Mouse (Mus musculus) hindbrain, embryonic 15.5 days (tissue): ENCODE results near the gene Kctd15. TPM values are rescaled to one million over a fixed set of nuclear protein-coding genes. Genes with fewer than 3 reads are reported as not detected.

Experiments
- ATAC-seq: fragments of 200-750 bp; cut with Nextera tagmentation; 2 replicates; pipeline ENCODE4 v1.8.0; 2017; ENCODE audit warnings: low read depth, moderate number of reproducible peaks, moderate TSS enrichment; ENCODE audit not compliant: low FRiP score
- H3K27ac ChIP-seq: fragments of 300-500 bp; sonication (generic); replicated peaks from 2 replicates; pipeline ENCODE4 v1.5.1; 2015; ENCODE audit warnings: mild to moderate bottlenecking, inconsistent platforms
- H3K27me3 ChIP-seq: fragments of 300-500 bp; sonication (generic); 2 replicates; pipeline ENCODE4 v1.6.1; 2015; ENCODE audit warnings: control low read depth, inconsistent platforms
- H3K36me3 ChIP-seq: fragments of 300-500 bp; sonication (generic); 2 replicates; pipeline ENCODE4 v1.6.1; 2015; ENCODE audit warnings: control low read depth, inconsistent platforms
- H3K4me1 ChIP-seq: fragments of 300-500 bp; sonication (generic); replicated peaks from 2 replicates; pipeline ENCODE4 v1.6.1; 2015; ENCODE audit warnings: control low read depth, inconsistent platforms
- H3K4me2 ChIP-seq: fragments of 300-500 bp; sonication (generic); 2 replicates; pipeline ENCODE4 v1.6.1; 2015; ENCODE audit warnings: moderate library complexity, mild to moderate bottlenecking, inconsistent platforms
- H3K4me3 ChIP-seq: fragments of 300-500 bp; sonication (generic); 2 replicates; pipeline ENCODE4 v1.5.1; 2015; ENCODE audit warnings: mild to moderate bottlenecking, inconsistent platforms
- H3K9ac ChIP-seq: fragments of 300-500 bp; sonication (generic); 2 replicates; pipeline ENCODE4 v1.6.1; 2015; ENCODE audit warnings: inconsistent platforms
- H3K9me3 ChIP-seq: fragments of 300-500 bp; sonication (generic); 2 replicates; pipeline ENCODE4 v1.6.1; 2016; ENCODE audit warnings: control low read depth, inconsistent platforms
- WGBS: fragments of 180-500 bp; shearing (Covaris S2); methylation state at CpG from one replicate; pipeline ENCODE4 v1.1.7; 2015; 5-methylcytosine and 5-hydroxymethylcytosine counted together
- polyA plus RNA-seq: library from polyadenylated mRNA; unstranded; fragments of >200 nt; fragmentation: Nextera tagmentation; extraction: Ambion mirVana; gene quantifications from 2 replicates; pipeline ENCODE4 v1.2.1, GENCODE M21; 2015

Gene Kctd15
- polyA plus RNA-seq, 1 experiment from 2014 or later: 24.1 TPM

DNA sequence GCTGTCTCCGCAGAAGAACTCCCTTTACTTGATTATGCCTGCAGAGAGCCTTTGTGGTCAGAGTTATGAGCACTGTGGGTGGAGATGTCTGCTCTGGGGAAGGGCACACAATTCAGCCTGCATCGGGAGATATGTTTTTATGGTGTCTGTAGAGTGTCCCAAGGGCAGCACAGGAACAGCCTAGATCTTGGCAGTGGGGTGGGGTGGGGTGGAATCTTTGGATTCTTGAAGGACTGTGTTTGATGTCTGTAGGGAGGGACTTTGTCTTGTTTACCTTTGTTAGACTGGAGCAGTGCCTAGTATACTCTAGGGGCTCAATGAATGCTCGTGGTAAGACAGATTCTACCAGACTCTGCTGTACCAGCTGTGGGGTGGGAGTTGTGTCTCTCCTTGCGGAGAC lies 28.6 kb upstream of the Kctd15 start:
- H3K9me3 ChIP-seq: no peaks in the 10 kb centered on the region
- no peak for ATAC-seq
- no peaks in the 10 kb centered on the region for H3K36me3 ChIP-seq
- H3K4me3 ChIP-seq: no peak overlapping the region
- H3K27ac ChIP-seq: no peak overlapping the region
- H3K4me2 ChIP-seq: no peak overlapping the region
- peaks cover 27% of the 10 kb centered on the region for H3K4me1 ChIP-seq
- 67% methylated on average over 4 of the region's 4 CpGs for WGBS
- no peaks in the 10 kb centered on the region for H3K27me3 ChIP-seq
- no peak overlapping the region for H3K9ac ChIP-seq

GRCm38 (mm10) chr7:34680771-34681421 lies 24.4 kb upstream of the Kctd15 start:
- H3K27me3 ChIP-seq: peaks cover 2% of the 10 kb centered on the region; the same call in 1 of the 2 replicates
- H3K27ac ChIP-seq: peak overlapping the region; percentile 54
- peaks cover 18% of the 10 kb centered on the region for H3K4me1 ChIP-seq
- no peak overlapping the region for H3K4me3 ChIP-seq
- ATAC-seq: peak; percentile 73
- H3K4me2 ChIP-seq: peak overlapping the region; percentile 23
- no peaks in the 10 kb centered on the region for H3K9me3 ChIP-seq
- no peak overlapping the region for H3K9ac ChIP-seq
- 31% methylated on average over 15 of the region's 15 CpGs for WGBS
- H3K36me3 ChIP-seq: no peaks in the 10 kb centered on the region

- H3K4me1 ChIP-seq: peaks cover 25% of the 10 kb centered on the region
- H3K4me3 ChIP-seq: no peak overlapping the region
- WGBS: 62% methylated on average over 2 of the region's 2 CpGs
- H3K9ac ChIP-seq: no peak overlapping the region
- peaks cover 11% of the 10 kb centered on the region for H3K27me3 ChIP-seq
- no peak for ATAC-seq
- no peaks in the 10 kb centered on the region for H3K36me3 ChIP-seq
- H3K9me3 ChIP-seq: no peaks in the 10 kb centered on the region
- no peak overlapping the region for H3K27ac ChIP-seq
- no peak overlapping the region for H3K4me2 ChIP-seq
Observed at GRCm38 (mm10) chr7:34679886-34680285, 23.4 kb upstream of the Kctd15 start.

- peak overlapping the region; percentile 40 for H3K4me3 ChIP-seq
- H3K9me3 ChIP-seq: no peaks in the 10 kb centered on the region
- no peak overlapping the region for H3K27ac ChIP-seq
- no peaks in the 10 kb centered on the region for H3K36me3 ChIP-seq
- H3K27me3 ChIP-seq: peaks cover 28% of the 10 kb centered on the region
- peak; percentile 24; the same call in 1 of the 2 replicates for ATAC-seq
- H3K9ac ChIP-seq: peak overlapping the region; percentile 45
- peak overlapping the region; percentile 82 for H3K4me2 ChIP-seq
- peaks cover 20% of the 10 kb centered on the region for H3K4me1 ChIP-seq
- 5% methylated on average over 33 of the region's 33 CpGs for WGBS
Observed at GRCm38 (mm10) chr7:34675831-34676514, 19.4 kb upstream of the Kctd15 start.

GRCm38 (mm10) chr7:34675120-34675790 lies 18.7 kb upstream of the Kctd15 start:
- no peak overlapping the region for H3K9ac ChIP-seq
- peaks cover 28% of the 10 kb centered on the region for H3K27me3 ChIP-seq
- no peaks in the 10 kb centered on the region for H3K9me3 ChIP-seq
- peak overlapping the region; percentile 40 for H3K4me3 ChIP-seq
- no peaks in the 10 kb centered on the region for H3K36me3 ChIP-seq
- ATAC-seq: no peak
- H3K27ac ChIP-seq: no peak overlapping the region
- peaks cover 13% of the 10 kb centered on the region for H3K4me1 ChIP-seq
- H3K4me2 ChIP-seq: peak overlapping the region; percentile 82
- 17% methylated on average over 42 of the region's 42 CpGs for WGBS

DNA sequence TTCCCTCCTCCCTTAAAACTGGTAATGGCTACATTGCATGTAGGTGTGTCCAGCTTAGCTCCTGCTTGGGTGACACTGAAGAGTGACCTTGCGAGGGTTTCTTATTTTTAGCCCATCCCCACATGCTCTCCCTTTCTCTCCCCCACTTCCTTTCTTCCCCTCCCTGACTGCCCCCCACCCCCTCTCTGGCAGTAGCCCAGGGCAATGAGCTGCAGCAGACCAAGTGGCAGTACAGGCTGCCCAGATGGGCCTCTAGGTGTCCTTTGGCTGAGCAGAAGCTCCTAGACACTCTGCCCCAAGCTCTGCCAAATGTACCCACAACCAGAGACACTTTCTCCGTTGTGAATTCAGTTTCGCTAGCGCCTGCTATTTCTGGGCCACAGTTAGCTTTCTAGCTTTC lies 16.4 kb upstream of the Kctd15 start:
- no peak for ATAC-seq
- Histone ChIP-seq H3K9me3 (no peaks in the 10 kb centered on the region), H3K9ac (no peak overlapping the region), H3K27me3 (peaks cover 28% of the 10 kb centered on the region), H3K27ac (no peak overlapping the region), H3K4me1 (peaks cover 11% of the 10 kb centered on the region), H3K36me3 (no peaks in the 10 kb centered on the region), H3K4me2 (no peak overlapping the region), H3K4me3 (no peak overlapping the region)
- WGBS: 78% methylated on average over 4 of the region's 4 CpGs

DNA sequence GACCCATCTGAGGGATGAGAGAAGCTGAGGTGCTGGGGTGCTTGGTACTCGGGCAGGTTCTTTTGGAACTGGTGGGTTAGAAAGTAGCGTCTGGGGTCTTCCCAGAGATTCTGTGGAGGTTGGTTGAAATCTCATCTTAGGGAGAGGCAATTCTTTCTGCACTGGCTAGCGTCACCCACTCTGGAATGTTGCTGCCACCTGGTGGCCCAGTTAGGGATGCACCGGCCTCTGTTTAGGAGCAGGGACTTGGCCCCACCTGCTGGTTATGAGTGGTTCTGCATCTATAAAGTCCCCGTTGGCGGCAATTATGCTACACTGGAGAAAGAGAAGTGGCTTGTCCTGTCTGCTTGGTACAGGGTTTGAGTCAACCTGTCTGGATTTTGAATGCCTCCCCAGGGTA lies 15.4 kb upstream of the Kctd15 start:
- Histone ChIP-seq H3K4me2 (no peak overlapping the region), H3K4me3 (no peak overlapping the region), H3K36me3 (no peaks in the 10 kb centered on the region), H3K27ac (no peak overlapping the region), H3K9me3 (no peaks in the 10 kb centered on the region), H3K27me3 (peaks cover 28% of the 10 kb centered on the region), H3K4me1 (peaks cover 11% of the 10 kb centered on the region), H3K9ac (no peak overlapping the region)
- 3% methylated on average over 6 of the region's 6 CpGs for WGBS
- peak; percentile 64 for ATAC-seq

DNA sequence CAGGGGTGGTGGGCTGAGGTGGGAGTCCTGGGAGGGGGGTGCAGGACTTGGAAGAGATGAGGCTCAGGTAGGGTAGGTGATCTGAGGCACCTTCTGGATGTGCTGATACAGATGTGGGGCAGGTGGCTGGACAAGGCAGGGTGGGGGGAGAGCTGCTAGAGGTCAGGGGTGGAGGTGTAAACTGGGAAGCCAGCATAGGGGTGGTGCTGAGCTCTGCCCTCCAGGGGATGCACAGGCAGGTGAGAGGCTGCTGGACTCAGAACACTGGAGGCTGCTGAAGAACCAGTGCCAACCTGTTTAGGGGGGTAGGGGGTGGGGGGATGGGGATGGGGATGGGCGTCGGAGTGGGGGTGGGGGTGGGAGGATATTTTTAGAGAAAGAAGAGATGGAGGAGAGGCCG lies 14.2 kb upstream of the Kctd15 start:
- no peak for ATAC-seq
- Histone ChIP-seq H3K27ac (no peak overlapping the region), H3K4me1 (peaks cover 8% of the 10 kb centered on the region), H3K9me3 (no peaks in the 10 kb centered on the region), H3K9ac (no peak overlapping the region), H3K36me3 (no peaks in the 10 kb centered on the region), H3K27me3 (peaks cover 25% of the 10 kb centered on the region), H3K4me2 (no peak overlapping the region), H3K4me3 (no peak overlapping the region)
- 85% methylated on average over 3 of the region's 3 CpGs for WGBS

DNA sequence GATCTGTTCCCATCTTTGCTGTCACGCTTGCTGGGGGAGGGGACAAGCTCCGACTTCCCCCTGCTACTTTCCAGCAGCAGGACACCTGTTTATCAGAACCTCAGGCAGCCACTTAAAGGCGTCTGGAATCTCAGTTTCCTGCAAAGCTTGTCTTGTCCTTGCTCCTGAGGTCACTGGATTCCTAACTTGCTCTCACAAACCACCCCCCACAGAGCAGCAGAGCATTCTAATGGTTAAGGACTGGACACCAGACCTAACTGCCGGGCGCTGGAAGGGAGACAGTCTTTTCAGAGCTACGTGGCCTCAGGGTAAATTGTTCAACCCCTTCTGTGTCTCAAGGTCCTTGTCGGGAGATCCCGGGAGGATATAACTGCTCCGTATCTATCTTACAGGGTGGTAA lies 12.8 kb upstream of the Kctd15 start:
- 29% methylated on average over 9 of the region's 9 CpGs for WGBS
- no peaks in the 10 kb centered on the region for H3K9me3 ChIP-seq

GRCm38 (mm10) chr7:34667874-34668273 lies 11.3 kb upstream of the Kctd15 start:
- H3K4me3 ChIP-seq: no peak overlapping the region
- H3K36me3 ChIP-seq: no peaks in the 10 kb centered on the region
- 0 out of 2 replicates have a peak, but pooled peaks cover 3% of the 10 kb centered on the region for H3K4me1 ChIP-seq
- no peak overlapping the region for H3K9ac ChIP-seq
- no peak overlapping the region for H3K27ac ChIP-seq
- 82% methylated on average over 16 of the region's 16 CpGs for WGBS
- ATAC-seq: no peak
- no peak overlapping the region for H3K4me2 ChIP-seq
- peaks cover 3% of the 10 kb centered on the region; the same call in 1 of the 2 replicates for H3K27me3 ChIP-seq
- H3K9me3 ChIP-seq: no peaks in the 10 kb centered on the region

More for the DNA sequence above, 12.8 kb upstream of the Kctd15 start:
- Histone ChIP-seq H3K4me1 (no peaks in the 10 kb centered on the region), H3K27ac (no peak overlapping the region), H3K27me3 (peaks cover 12% of the 10 kb centered on the region), H3K4me2 (no peak overlapping the region), H3K36me3 (no peaks in the 10 kb centered on the region), H3K4me3 (no peak overlapping the region), H3K9ac (no peak overlapping the region)
- ATAC-seq: no peak

DNA sequence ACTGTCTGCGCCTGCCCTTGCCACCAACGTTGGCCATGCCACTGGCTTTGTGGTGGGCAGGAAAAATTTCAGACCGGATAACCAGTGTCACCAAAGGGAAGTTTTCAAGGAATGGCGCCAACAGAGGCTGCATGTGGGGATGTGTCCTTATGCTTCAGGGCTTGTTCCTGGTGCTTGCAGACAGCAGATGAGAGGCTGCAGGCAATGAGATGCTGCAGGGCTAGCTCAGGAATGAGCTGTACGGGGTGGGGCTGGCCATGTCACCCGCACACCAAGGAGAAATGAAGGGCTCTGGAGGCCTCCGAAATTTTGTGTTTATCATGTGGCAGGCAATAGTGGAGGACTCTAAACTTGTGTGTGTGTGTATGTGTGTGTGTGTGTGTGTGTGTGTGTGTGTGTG lies 6.6 kb upstream of the Kctd15 start:
- Histone ChIP-seq H3K4me2 (no peak overlapping the region), H3K36me3 (no peaks in the 10 kb centered on the region), H3K9me3 (no peaks in the 10 kb centered on the region), H3K27me3 (no peaks in the 10 kb centered on the region), H3K4me3 (no peak overlapping the region), H3K27ac (no peak overlapping the region), H3K4me1 (peaks cover 8% of the 10 kb centered on the region), H3K9ac (no peak overlapping the region)
- WGBS: 37% methylated on average over 7 of the region's 7 CpGs
- ATAC-seq: no peak

DNA sequence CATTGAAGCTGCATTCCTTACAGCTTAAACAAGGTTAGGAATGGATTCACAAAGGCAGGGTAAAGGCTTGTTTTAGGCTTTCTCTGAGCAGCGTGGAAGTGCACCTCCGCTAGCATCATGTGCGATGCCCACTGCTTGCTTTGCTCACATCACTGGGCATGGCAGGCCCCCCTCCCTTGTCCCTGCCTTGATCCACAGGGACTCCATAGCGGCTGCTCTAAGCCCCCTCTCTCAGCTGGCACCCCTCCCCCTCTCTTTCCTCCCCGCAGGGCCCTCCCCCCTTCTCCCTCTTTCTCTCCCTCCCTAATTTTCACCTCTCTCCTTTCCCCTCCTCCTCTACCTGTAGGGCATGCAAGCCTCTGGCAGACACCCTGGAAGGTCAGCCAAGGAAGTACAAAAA lies 5.7 kb upstream of the Kctd15 start:
- Histone ChIP-seq H3K4me3 (no peak overlapping the region), H3K36me3 (no peaks in the 10 kb centered on the region), H3K4me2 (no peak overlapping the region), H3K9me3 (no peaks in the 10 kb centered on the region), H3K27me3 (no peaks in the 10 kb centered on the region), H3K4me1 (peaks cover 8% of the 10 kb centered on the region), H3K27ac (no peak overlapping the region), H3K9ac (no peak overlapping the region)
- 10% methylated on average over 5 of the region's 5 CpGs for WGBS
- ATAC-seq: no peak
